Mouse (Mus musculus): ENCODE measurements around the gene Pithd1.

Pithd1 gene

GRCm38 (mm10) chr4:135928376-135928775 lies 58.7 kb downstream of the Pithd1 start:
- no peak for ATAC-seq (ENCODE audit: low TSS enrichment)

- no peak for ATAC-seq (ENCODE audit: low TSS enrichment)
Observed at GRCm38 (mm10) chr4:135926861-135927260, 60.2 kb downstream of the Pithd1 start.

GRCm38 (mm10) chr4:135926195-135926808 lies 60.8 kb downstream of the Pithd1 start:
- ATAC-seq (ENCODE audit: low TSS enrichment): no peak
